Mouse (Mus musculus): ENCODE results near the gene Mxra8.

DNA sequence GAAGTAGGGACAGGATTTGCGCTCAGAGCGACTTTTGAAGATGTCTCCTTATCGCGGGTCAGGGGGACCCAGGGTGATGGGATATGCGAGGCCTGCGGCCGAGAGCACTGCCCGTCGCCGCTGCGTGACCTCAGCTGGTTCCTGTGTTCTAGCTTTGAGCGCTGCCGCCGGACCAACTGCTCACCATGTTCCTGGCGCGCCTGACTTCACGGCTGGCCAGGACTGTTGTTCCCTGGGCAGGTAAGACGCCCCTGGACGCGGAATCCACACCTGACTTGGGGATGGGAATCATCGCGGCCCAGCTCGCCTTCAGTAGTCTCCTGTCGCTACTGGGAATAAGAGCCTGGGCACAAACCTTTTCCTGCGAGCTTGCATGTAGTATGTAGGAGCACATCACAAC, 7.6 kb upstream of the Mxra8 start:
- TF ChIP-seq ZNF384 (IDR thresholded peaks at IDR 0.05; ENCODE audit: low read depth, low read length) (no peak), ZC3H11A (IDR thresholded peaks at IDR 0.05; ENCODE audit: borderline replicate concordance, low read depth, low read length) (no peak), CHD2 (IDR thresholded peaks at IDR 0.05; ENCODE audit: low read depth, low read length) (no peak)
